Mouse (Mus musculus): Measurements from ENCODE around the gene Spats2.

Gene Spats2

DNA sequence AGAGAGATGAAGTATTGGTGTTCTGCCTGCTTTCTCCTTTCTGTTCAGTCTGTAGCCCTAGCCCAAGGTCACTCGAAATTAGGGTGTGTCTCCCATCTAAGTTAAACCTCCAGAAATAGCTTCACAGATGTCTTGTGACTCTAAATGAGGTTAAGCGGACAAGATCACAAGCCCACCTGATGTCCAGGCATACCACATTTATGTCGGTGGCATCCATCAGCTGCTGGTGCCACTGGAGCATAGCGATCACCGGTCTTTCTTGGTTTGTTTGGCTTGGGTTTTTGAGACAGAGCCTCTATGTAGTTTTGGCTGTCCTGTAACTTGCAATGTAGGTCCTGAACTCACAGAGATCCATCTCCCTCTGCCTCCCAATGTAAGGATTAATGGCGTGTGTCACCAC lies 128.1 kb downstream of the Spats2 start:
- no peak for DNase-seq (ENCODE audit: extremely low read depth, low read depth, low spot score)

DNA sequence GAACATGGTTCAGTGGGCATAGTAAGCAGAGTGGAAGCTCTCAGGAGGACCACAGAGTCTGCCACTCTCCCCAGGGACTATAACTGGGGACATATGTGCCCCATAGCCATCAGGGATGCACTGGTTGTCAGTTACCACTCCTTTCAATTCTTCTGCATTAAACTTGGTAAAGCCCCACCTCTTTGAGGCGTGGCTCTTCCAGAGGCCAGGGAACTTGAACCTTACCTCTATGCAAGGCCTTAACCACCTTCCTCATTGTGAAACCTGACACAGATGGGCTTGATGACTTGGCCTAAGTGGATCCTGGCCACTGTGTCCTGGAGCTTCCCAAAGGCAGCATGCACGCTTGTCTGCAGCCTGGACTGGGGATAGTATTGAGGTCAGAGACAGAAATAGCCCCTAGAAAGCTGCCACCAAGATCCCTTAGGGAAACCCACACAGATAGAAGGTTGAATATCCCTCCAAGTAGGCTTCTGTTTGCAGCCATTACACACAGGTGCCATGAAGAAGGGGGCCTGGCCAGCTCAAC lies 128.8 kb downstream of the Spats2 start:
- DNase-seq (ENCODE audit: extremely low read depth, low read depth, low spot score), result no peak

DNA sequence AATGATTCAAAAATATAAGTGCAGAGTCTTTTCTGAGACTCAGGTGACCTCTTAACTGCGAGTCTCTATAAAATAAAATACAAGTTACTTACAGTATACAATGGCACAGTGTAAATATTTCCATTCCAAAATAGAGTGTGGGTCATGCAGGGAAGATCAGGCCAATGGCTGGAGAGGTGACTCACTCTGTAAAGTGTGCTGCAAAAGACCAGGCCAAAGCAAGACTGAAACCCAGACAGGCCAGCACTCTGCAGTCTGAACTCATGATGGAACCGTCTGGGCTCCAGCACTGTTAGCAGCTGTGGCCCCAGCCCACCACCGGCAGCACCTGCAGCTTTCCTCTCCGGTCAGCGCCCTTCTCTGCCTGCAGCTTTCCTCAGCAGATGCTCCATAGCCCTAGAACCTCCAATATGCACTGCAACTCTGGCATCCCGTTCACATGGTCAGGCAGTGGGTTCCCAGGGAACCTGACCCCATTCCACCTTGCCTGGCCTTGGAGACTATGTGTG lies 129.6 kb downstream of the Spats2 start:
- no peak for DNase-seq (ENCODE audit: extremely low read depth, low read depth, low spot score)

DNA sequence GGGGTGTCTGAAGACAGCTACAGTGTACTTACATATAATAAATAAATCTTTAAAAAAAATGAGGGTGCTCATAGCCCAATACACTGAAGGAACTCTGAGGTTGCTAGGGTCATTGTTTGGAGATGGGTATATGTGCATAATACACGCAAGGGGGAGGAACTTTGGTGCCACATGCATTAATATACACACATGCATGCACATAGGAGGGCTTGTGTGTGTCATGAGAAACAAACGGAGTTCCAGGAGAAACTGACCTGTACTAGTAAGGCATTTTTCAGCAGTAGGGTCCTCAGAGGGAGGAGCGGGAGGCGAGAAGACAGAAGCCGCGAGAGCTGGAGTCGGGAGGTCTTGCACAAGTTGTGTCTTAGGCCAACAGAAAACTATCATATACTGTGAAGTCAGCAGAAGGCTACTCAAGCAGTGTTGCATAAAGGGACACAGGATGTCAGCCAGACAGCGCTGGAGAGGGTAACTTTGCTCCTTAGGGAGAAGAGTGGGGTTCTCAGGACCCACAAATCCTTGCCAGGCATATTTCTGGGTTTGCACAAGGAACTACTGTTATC lies 133.5 kb downstream of the Spats2 start:
- no peak for DNase-seq (ENCODE audit: extremely low read depth, low read depth, low spot score)

DNA sequence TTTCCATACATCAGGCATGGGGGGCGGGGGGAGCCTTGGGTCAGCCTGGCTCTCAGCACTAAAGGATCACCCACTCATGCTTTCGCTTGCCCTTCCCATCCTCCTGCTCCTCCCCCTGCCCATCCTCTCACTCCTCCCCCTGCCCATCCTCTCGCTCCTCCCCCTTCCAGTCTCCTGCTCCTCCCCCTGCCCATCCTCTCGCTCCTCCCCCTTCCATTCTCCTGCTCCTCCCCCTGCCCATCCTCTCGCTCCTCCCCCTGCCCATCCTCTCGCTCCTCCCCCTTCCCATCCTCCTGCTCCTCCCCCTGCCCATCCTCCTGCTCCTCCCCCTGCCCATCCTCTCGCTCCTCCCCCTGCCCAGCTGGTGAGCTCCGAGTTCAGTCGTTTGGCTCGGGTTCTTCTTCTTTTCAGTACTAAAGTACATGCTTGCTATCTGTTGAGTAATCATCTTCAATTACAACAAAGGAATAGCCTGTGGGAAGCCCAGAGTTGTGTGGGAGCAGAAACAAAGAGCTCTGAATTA lies 134.1 kb downstream of the Spats2 start:
- peak; percentile 85 for DNase-seq (ENCODE audit: extremely low read depth, low read depth, low spot score)

DNA sequence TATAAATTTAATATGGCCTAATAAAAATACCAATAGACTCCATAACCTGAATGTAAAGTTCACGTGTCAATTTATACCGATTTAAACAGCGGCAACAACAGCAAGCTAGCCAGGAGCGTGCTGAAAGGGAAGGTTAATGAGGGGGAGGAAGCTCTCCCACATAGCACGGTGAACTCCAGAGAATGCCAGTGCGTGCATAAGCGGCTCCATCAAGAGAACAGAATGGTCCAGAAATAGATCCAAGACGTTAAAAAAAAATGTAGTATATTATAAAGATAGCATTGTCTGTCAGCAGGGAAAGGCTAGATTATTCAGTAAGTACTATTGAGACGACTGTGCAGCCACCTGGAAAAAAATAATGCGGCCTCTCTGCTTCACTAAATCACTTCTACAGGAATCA lies 137.0 kb downstream of the Spats2 start:
- no peak for DNase-seq (ENCODE audit: extremely low read depth, low read depth, low spot score)

Data from fat pad, adult 2 months (tissue).